Mouse (Mus musculus) left cerebral cortex, postnatal 10 days (tissue): ENCODE measurements at regions not wholly inside any gene's neighbourhood (a gene's known extent, or its start where the extent isn't known, plus 50 kb on each side); places are given as distances from the start of the nearest gene placed in this dataset.

Experiments
- DNase-seq, 2 experiments: peaks; one replicate each; pipeline ENCODE4 v3.0.0; 2021 to 2022; ENCODE audit warnings: low spot score in 2 of 2, mixed read lengths in 1 of 2; ENCODE audit errors: extremely low spot score in 1 of 2
- intact Hi-C: fragments of 180-260 bp; cut with DNase I; formaldehyde crosslinking; loops from one replicate; pipeline ENCODE4 v1.15.1; 2025

DNA sequence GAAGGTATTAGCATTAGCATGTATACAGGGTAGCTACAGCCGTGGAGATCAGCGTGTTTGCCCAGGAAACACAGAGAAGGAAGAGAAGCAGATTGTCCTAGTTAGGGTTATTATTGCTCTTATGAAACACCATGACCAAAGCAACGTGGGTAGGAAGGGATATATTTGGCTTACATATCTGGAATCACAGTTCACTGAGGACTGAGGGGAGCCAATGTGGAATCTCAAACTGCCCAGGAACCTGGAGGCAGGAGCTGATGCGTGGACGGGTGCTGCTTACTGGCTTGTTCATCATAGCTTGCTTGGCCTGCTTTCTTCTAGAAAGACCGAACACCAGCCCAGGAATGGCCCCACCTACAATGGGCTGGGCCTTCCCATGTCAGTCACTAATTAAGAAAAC is 238.4 kb downstream of the Atp23 start:
- intact Hi-C loops, result no loop called here
- no peak for DNase-seq

DNA sequence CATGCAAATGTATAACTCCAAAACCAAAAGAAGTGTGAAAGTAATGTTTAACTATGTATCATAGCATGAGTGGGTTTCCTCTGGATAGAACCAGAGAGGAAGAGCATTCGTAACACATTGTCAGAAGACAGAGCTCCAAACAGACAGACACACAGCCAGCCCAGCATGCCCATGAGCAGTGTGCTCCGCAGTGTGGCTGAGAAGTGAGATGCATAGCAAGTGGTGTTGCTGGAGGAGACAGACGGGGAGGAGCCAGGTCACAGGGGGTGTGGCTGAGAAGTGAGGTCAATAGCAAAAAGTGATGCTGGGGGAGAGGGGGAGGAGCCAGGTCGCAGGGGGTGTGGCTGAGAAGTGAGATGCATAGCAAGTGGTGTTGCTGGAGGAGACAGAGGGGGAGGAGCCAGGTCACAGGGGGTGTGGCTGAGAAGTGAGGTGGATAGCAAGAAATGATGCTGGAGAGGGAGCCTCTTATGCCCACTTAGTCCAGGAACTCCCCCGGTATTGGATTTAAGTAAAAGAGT is 240.0 kb downstream of the Atp23 start:
- no peak for DNase-seq
- intact Hi-C loops, result no loop called here

DNA sequence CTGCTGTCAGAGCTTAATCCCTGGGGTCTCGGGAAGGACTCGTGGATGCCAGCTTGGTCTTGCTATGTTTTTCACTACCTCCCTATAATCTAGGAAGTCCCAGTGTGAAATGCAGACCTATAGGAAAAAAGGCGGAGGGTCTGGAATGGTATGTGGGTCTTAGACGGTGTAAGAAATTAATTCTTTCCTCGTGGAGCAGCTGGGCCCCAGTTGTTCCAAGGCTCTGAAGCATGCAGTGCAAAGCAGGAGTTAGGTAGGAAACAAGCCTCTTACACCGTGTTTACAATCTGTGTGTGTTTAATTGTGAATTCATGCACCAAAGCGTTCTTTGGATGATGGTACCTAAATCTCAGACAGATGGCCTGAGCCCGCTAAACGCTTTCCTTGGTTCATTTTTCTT is 241.1 kb downstream of the Atp23 start:
- intact Hi-C loops, result no loop called here
- DNase-seq, result no peak

DNA sequence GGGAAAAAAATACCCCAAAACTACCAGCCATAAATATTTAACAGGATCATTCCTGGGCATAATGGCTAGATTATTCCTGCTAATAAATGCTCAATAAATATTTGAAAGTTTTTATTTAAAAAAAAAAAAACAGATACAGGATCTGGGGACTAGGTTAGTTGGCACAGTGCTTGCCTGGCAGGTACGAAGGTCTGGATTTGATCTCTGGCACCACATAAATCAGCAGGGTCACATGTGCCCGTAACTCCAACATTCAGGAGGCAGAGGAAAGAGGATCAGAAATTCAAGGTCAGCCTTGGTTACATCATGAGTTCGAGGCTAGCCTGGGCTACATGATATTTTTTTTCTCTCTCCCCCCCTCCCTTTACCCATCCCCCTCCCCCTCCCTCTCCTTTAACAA is 248.5 kb downstream of the Atp23 start:
- intact Hi-C loops, result no loop called here
- DNase-seq, result no peak

DNA sequence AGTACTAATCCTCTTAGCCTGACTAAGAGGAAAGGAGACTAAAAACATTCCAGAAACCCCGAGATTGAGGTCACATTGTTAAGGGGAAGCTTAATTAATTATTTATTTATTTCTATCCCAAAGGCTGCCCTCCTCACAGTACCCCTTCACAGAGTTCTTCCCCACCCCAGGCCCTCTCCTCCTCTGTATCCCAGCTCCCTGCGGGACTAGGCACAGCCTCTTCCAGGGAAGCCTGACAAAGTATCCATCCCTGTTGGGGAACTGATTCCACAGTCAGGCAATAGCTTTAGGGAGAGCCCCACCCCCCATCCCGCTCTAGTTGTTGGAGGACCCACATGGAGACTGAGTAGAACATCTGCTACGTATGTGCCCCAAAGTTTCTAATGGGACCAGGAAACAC is 254.6 kb downstream of the Atp23 start:
- DNase-seq, result no peak
- intact Hi-C loops, result no loop called here

DNA sequence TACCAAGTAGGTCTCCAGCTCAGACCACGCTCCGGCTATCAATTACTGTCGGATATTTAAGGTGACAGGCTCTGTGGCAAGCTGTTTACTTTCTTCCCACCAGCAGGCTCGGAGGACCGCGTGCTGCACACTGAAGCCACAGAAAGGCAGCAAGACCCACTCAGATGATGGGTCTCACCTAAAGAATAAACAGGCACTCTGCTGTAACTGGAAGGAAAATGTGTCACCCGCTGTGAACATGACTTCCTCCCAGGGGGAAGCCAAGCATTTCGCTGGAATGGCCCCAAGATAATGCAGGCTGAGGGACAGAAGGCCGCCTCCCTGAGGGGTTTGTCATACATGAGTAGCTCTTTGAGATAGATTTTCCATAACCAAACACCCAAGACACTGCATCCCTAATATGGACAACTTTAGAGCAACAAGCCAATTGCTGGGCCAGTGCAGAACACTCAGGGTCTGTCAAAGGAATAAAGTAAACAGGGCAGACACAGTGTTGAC is 259.3 kb downstream of the Atp23 start:
- no peak for DNase-seq
- intact Hi-C loops, result no loop called here

DNA sequence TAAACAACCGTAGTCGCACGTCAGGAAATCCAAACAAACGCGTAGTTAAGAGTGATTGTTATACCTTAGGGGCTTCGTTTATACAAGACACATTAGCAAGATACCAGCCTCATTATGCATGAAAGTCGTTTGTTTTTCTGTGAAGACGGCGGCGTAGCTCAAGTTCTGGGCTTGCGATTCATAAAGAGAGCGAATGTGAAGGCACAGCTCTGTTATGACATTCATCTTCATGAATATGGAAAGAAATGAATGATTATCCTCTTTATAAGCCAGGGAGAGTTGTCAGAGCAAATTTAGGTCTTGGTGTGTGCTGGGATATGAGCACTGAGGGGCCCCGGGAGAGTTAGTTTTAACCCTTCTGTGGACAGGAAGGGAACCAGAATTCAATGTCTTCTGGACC is 266.4 kb downstream of the Atp23 start:
- no peak for DNase-seq
- intact Hi-C loops, result no loop called here

DNA sequence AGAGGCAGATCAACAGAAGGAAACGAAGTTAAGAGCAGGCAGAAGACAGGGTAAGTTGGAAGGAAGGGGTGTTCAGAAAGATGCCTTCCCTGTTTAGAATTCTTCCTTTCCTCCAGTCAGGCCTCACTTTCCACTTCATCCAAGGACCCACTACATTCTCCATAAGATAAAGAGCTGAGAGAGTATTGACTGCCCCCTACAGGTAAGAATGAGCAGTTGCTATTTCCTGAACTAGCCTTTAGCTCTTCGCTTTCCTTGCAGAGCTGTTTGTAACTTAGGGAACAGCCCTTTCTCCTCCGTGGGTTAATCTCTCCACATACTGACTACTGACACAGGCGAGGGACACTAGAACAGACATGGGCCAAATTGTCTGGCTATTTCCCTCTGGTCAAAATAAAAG is 273.1 kb downstream of the Atp23 start:
- DNase-seq, result no peak
- intact Hi-C loops, result no loop called here

DNA sequence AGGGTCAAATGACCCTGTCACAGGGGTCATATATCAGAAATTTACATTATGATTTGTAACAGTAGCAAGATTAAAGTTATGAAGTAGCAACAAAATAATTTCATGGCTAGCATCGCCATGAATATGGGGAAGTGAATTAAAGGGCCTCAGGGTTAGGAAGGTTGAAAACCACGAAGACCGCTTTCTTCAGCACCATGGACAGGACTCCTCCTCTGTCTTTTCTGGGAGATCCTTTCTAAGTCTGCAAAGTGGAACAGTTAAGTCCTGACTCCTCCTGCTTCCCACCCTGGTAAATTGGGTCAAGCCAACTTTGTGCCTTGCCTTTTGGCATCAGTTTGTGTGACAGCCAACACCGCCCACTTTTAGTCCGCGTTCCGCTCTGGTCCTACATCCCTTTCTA is 275.7 kb downstream of the Atp23 start:
- no peak for DNase-seq
- intact Hi-C loops, result no loop called here

DNA sequence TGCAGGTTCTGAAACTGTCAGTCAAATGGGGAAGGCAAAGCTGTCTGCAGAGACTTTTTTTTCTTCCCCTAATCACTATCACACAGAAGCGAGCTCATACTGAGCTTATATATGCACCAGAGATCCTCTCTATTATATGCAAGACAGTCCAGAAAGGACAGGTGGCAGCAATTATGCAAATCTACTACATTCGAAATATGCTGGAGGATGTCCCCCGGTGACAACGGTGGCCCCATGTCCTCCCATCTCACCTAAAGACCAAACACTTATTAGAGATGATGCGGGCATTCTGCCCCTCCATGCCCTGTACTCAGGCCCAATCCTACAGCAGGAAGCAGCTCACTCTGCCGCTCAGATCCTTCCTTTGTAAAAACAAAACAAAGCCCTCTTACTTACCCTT is 280.4 kb downstream of the Atp23 start:
- no peak for DNase-seq
- intact Hi-C loops, result no loop called here

DNA sequence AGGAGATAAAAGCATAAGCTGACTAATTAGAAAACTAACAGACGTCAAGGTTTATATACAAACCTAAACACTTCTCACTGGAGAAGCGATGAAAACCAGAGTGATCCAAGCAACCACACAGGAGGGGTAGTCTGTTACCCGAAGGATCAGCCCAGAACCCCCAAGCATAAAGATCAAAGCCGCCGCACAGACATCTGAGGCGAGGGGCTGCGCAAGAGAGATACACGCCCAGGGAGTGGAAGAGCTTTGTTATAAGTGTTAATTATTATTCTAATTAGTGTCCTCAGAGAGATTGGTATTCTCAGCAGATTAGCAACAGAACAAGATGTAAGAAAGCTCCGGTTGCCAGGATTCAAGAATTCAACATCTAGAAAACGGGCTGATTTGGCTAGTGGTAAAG is 281.2 kb downstream of the Atp23 start:
- intact Hi-C loops, result no loop called here

DNA sequence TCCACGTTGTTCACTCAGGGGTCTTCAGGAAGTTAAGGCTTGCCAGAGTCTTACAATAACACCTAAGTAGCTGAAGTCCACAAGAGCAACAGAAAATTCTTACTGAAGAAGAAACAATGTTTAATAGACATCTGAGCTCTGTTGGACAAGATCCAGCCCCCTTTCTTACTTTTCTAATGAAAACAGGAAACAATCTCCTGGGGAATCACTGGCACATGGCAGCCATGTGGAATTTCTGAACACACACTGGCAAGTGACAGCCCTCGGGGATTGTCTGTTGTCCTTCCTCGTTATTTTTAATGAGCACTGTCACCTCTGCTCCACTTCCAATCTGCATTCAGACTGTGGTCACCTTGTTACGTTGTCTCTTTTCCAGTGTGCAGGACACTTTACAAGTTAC is 288.9 kb downstream of the Atp23 start:
- intact Hi-C loops, result no loop called here
- no peak for DNase-seq

More for the DNA sequence above, 281.2 kb downstream of the Atp23 start:
- DNase-seq, result no peak

DNA sequence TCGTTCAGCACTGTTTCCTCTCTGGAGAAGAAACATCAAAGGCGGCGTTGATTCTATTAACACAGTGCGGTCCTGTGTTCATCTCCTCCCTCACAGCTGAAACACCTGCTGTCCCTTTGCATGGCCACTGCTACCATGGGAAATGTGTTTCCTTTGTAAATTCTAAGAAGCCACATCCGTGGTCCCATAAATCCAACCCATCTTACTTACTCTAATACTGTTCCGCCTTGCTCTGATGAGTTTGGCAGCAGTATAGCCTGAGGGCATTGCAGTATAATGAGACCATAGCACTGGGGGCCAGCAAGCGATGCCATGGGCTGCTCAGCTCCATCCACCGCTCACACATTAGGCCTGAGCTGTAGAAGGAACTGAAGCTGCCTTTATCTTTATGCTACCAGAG is 290.6 kb downstream of the Atp23 start:
- intact Hi-C loops, result no loop called here
- no peak for DNase-seq

DNA sequence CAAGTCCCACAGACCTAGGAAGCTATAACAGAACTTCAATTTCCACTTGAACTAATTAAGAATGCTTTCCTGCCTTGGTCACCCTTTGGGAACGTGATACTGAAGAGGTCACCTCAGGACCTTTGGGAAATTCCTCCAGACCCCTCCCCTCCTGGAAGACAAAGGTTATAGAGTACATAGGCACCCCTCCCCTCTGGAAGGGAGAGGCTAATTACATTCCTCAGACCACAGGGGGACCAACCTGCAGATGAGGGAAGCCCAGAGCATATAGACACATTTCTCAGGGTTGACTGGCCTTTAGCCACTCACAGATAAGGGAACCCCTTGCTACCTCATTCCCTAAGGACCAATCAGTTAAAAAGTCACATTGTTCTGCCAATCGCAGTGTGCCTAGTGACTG is 301.5 kb downstream of the Atp23 start:
- intact Hi-C loops, result no loop called here
- no peak for DNase-seq

DNA sequence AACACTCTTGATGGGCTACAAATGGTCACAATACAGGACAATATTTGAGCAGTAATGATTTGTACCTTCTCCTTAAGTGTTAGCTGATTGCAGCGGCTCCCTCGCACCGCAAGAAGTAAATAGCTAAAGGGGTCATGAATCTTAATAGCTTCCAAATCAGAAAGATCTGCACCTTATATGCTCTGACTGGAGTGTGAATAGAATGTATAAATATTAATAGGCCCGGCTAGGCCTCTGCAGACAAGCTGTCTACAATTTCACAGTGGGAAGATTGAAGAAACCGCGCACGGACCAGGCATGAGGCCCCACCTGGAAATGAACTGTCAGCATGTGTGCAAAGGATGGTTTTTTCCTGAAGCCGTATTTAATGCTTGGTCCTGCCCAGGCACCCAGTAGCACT is 333.0 kb downstream of the Atp23 start:
- no peak for DNase-seq
- intact Hi-C loops, result no loop called here

DNA sequence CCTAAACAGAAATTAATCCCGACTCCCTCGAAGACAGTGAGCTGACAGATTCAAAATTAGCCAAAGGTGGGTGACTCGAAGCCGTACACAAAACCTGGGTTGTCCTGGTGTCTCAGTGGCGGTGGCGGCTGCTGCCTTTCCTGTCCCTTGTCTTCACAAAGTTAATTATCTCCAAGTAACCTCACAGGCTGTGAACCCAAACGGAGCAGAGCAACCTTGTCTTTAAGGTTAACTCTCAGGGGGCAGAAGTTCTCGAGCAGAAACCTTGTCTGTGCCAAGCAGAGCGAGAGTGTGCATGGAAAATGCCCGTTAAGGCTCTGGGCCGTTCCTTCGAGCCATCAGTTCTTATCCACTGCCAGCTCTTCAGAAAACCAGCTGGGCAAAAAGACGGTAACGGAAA is 335.8 kb downstream of the Atp23 start:
- intact Hi-C loops, result no loop called here

DNA sequence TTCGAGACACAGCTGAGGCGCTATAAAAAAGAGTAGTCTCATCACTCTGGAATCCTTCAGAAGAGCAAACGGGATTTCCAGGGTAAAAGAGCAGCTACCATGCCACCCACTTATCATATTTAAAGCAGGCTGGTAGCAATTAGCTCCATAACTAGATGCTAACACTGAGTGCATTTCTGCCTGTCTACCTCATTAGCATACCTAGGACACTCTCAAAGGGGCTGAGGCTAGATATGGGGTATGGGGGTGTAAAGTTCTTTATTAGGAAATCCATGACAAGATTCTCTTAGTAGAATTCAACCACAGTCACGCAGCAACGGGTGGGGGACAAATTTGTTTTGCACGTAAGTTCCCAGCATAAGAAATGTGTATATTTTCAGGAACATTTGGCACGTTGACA is 346.1 kb downstream of the Atp23 start:
- peak in 1 of 2 experiments; percentile 31 for DNase-seq

More for the DNA sequence above, 335.8 kb downstream of the Atp23 start:
- DNase-seq, result no peak

DNA sequence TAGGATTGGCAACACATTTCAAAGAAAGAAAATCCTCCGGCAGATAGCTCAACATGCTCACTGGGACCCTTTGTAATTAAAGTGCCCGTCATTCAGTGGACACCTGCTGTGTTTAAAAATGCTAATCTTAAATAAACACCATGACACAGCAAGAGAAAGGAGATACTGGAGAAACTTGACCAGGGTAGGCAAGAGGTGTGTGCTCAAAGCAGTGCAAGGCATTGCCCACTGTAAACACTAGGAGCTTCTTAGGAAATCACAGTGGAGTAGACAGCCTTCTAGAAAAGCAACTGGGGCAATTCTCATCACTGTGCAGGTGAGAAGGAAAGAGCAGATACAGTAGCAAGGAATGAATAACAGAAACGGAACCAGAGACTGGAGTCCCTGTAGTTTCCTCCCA is 369.2 kb downstream of the Atp23 start:
- DNase-seq, result no peak
- intact Hi-C loops, result loop anchor here (2.0 to 10.0 kb wide), 2 partner anchors 333 to 807 kb away; no protein-coding TSS in a partner anchor

More for the DNA sequence above, 346.1 kb downstream of the Atp23 start:
- intact Hi-C loops, result no loop called here

DNA sequence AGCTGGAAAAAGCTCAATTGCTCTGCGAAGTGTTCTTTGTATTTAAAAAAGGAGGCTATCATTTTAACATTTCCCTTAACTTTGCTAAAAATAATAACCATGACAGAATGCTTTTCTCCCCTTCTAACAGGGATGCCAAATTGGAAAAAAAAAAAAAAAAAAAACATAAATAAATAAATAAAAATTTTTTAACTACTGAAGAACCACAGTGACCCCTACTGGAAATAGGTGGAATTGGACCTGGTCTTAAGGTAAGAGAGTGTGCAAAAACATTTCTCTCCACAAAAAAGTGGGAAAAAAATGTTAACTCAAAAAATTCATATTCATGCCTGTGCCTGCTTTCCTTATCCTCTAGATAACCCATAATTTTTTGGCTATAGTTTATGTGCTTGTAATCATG is 369.8 kb downstream of the Atp23 start:
- intact Hi-C loops, result loop anchor here (2.0 to 10.0 kb wide), 2 partner anchors 333 to 807 kb away; no protein-coding TSS in a partner anchor
- peak; percentile 49 to 52 for DNase-seq

DNA sequence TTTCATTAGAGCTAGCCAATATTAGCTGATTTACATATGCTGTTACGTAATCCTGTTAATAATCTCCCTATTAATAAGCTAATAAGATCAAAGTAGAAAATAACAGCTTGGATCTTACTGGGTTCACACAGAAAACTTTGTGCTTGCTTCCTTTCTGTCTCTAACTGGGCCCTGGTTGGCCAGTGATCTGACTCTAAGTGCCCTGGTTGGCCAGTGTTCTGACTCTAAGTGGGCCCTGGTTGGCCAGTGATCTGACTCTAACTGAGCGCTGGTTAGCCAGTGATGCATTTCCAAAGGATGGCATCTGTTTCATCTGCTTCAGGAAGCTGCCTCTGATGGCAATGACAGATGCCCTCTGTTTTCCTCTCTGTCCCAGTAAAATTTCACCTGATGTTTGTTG is 372.4 kb downstream of the Atp23 start:
- no peak for DNase-seq
- intact Hi-C loops, result no loop called here

DNA sequence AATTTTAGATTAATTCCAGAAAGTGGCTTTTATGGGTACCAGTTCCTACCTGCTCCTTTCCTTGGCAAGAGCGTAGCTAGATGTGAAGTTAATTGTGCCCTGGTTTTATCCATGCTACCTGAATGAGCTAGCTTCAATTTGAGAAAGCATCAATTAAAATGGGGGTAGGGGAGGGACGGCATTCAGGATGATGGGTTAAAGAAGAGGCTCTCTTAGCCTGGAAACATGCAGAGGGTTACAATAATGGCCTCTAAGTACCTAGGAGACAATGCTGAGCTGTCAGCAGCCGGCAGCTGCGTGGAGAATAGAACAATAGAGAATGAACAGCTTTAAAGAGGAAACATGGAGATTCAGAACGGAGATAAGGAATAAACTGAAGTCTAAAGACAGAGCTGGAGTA is 375.0 kb downstream of the Atp23 start:
- DNase-seq, result no peak
- intact Hi-C loops, result no loop called here
